Mouse (Mus musculus): Measurements from ENCODE around the gene Tmem104. TPM values are rescaled to one million over a fixed set of nuclear protein-coding genes. Genes with fewer than 3 reads are reported as not detected.
A peak's percentile ranks its signal among the peaks of the same experiment; 100 is the strongest.

Gene Tmem104
- total RNA-seq, 1 experiment from 2014 or later, result 9.0 TPM

GRCm38 (mm10) chr11:115231168-115231915, 44.1 kb downstream of the Tmem104 start:
- no peak for DNase-seq

DNA sequence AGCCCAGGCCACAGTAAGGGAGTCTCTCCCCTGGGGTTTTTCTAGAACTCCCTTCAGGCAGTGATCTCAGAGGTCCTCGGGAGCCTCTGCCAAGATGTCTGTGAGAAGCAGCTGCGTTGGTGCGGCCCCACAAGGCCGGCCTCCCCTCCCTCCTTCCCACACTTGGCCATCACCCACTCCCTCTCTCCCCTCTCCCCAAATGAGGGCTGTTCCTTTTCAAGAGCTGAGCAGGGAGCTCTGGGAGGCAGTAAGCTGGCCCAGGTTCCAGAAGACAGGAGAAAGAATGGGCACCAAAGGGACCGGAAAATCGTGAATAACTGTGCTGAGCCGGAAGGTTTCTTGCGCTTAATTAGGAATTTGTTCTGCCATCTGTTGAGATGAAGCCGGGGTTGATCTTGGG, 44.6 kb downstream of the Tmem104 start:
- peak; percentile 18 for DNase-seq

GRCm38 (mm10) chr11:115232889-115233288, 45.6 kb downstream of the Tmem104 start:
- DNase-seq, result no peak

- no peak for DNase-seq
Measured at GRCm38 (mm10) chr11:115233526-115234290, 46.4 kb downstream of the Tmem104 start.

DNA sequence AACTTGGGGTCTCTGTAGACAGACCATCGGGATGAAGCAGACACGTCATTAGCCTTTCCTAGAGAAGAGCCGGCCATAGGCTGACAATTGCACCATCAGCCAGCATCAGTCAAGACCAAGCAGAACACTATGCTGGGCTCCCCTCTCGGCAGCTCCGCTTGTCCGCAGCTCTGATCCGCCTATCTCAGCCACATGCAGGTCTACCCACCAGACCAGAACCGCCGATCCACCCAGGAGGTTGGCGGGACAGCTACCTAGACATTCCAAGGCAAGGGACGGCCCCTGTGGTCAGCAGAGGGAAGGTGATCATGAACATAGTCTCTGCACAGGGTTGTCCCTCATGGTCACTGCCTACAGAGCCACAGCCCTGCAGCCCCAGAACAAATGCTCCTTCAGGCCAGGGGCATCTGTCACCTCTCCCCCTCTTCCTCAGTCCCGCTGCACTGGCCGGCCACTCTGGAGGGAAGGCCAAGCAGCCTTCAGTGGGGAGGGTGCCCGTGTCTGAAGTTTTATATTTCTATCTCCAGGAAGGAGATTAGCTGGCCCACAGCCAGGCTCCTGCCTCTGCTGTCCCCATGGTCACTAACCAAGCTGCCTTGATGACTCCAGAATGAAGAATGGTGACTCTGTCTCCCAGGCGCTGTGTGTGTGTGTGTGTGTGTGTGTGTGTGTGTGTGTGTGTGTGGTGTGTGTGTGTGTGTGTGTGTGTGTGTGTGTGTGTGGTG, 47.2 kb downstream of the Tmem104 start:
- peak; percentile 84 for DNase-seq

DNA sequence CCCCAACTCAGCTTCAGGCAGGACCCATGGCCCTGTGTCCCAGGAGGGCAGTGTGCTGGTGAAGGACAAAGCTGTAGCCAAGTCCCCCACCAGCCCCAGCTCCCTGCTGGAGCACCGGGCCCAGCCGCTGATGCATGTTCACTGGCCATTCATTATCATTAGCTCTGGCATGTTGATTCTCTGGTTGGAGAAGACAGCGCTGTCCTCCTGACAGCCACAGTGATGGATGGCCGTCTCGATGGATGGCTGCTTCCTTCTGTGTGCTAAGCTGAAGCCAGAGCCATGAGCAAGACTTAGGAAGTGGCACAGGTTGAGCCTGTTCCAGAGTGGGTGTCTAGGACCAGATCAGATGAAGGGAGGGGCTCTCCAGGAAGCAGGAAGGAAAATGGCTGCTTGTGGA, 49.3 kb downstream of the Tmem104 start:
- DNase-seq, result peak; percentile 32

GRCm38 (mm10) chr11:115241402-115241801, 54.1 kb downstream of the Tmem104 start:
- peak; percentile 69 for DNase-seq

GRCm38 (mm10) chr11:115242746-115243145, 55.5 kb downstream of the Tmem104 start:
- no peak for DNase-seq

- no peak for DNase-seq
Measured at GRCm38 (mm10) chr11:115243783-115244182, 56.5 kb downstream of the Tmem104 start.

DNA sequence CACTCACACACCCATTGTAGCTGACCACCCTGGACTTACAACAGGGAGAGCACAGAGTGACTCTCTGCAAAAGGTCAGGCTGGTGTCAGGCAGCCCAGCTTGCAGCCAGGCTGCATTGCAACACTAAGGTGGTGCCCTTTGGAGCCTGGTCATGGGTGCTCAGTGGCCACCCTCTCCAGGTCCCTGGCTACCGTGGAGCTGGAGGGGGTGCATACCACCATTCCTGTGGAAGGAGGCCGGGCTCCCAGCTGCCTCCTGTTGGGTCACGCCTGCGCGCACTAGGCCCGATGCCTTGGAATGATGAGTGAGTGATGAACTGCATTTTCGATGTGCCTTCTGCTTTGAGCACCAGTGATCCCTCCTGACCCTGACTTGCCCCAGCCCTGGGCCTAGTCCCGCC, 57.6 kb downstream of the Tmem104 start:
- DNase-seq, result no peak

- DNase-seq, result no peak
Measured at GRCm38 (mm10) chr11:115246386-115246785, 59.1 kb downstream of the Tmem104 start.

DNA sequence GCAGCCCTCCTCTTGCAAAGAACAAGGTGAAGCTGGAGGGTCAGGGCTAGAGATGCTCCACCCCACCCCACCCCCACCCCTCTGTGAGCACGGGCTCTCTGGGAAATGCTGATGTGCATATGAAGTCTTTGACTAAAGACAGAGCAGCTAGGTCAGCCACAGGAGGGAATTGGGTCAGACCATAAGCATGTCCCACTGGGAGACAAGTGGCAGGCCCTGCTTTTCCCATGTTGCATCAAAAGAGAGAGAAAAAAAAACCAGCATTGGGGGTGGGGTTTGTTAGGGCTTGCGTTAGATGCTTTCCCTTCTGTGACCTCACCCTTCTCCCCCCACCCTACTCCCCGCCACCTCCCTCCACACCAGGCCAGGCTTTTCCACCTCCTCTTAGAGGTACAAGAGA, 60.0 kb downstream of the Tmem104 start:
- no peak for DNase-seq

GRCm38 (mm10) chr11:115247945-115248344, 60.7 kb downstream of the Tmem104 start:
- DNase-seq, result no peak

GRCm38 (mm10) chr11:115249721-115250404, 62.6 kb downstream of the Tmem104 start:
- peak; percentile 55 for DNase-seq

DNA sequence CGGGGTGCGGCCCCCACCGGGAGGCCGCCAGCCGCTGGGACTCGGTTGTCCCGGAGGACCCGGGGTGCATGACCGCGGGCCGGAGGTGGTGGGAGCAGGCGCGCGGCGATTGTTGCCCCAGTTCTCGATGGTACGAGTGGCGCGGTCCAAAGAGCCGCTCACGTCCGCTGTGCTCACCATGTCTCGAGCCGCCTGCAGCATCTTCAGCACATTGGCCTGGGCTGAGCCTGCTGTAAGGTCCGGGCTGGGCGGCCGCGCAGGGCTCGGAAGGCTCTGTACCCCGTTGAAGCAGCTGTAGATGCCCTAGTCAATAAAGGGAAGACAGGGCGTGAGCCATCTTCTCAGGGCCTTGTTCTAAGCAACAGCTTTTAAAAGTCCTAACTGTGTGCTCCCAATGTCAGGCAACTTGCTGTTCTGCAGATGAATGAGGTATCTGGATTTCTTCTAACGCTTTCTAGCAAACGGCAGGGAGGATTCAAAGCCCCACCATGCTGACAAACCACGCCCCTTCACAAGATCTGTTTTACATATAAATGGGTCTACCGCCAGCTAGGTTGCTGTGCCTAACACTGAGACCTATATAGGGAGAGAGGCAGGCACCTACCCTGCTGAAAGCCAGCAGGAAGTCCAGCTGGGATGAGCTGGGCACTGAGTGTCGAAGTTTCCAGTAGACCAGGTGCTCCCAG, 63.3 kb downstream of the Tmem104 start:
- no peak for DNase-seq

DNA sequence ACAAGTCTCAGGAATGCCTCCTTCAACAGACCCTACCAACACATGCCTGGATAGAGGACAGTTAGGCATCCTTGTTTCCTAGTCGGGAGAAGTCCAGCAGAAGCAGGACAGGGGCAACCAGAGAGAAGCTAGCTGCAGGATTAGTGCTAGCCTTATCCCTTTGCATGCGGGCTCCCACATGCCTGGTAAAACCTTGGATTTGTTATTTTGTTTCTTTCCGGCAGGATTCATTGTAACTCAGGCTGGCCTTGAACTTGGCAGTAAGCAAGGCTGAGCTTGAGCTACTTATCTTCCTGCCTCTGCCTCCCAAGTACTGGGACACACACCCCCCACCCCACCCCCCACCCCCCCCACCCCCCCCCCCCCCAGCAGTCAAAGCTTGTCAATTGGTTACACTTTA, 64.0 kb downstream of the Tmem104 start:
- no peak for DNase-seq

DNA sequence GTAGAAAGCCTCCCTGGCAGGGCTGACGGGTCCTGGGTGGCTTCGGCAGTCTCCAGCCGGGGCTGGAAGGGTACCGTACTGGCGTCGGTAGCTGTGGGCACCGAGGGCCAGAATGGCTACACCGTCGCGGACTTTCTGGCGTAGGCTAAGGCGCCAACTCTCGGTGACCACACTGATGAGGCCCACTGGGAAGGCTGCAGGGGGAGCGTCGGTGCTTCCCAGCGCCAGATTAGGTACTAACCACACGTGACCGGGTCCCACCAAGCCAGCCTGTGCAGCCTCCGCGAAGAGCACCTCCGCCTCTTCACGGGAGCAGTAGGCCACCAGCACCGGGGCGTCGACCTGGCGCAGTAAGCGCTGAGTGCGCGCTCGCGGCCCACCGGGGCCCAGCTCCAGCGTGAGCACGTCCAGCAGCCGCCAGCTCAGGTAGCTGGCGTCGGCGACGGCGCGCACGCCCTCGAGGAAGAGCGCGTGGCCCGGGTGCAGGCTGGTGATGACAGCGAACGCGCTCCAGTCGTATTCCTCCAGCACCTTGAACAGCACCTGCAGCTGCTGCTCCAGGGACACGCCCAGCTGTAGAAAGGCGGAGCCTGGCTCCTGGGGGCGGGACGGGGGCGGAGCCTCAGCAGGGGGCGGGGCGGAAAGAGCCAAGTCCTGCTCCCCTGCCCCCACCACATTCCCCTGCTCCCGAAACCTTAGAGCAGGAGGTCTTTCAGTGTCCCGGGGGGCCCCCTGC, 70.7 kb downstream of the Tmem104 start:
- DNase-seq, result no peak

- DNase-seq, result no peak
Measured at GRCm38 (mm10) chr11:115259134-115259533, 71.8 kb downstream of the Tmem104 start.

- no peak for DNase-seq
Measured at GRCm38 (mm10) chr11:115262954-115263353, 75.7 kb downstream of the Tmem104 start.

DNA sequence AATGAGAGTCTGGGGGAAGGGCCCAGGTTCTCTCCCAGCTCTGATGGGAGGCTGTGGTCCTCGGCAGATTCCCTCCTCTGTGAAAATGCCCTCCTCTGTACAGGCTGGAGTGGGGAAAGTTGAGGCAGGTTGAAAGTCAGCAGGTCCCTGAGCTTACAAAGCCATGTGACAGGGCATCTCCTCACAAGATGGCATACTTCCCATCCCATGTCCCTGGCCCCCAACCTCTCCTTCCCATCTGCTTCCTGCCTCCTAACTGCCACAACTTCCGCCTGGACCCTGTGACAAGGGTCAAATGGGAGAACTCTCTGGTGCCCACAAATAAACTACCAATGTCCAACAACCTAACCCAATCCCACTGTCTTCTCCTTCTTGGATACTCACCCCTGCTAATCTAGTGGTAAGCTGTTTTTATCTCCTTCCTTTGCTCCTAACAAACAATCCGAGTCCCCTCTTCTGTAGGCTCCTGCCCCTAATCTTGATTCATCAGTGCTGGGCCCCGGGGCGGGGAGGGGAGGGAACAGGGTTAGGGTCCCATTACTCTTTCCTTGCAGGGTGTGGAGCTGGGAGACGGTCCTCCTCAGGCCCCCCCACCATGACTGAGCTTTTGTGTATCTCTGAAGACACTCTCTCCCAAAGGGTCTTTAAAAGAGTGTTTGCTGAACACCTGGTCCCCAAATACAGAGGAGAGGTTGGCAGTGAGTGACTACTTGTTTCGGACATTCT, 77.0 kb downstream of the Tmem104 start:
- DNase-seq, result no peak

All from adrenal gland, postnatal 14 days (tissue).